Mouse (Mus musculus) lung, postnatal 0 days (tissue): ENCODE data around the gene Wnt11.

Experiments
- CTCF ChIP-seq: IDR thresholded peaks from 2 replicates; pipeline ENCODE4 v1.5.1; 2016; ENCODE audit warnings: antibody characterized with exemption, mild to moderate bottlenecking
- EP300 ChIP-seq: IDR thresholded peaks from 2 replicates; pipeline ENCODE4 v1.6.1; 2016; ENCODE audit warnings: antibody characterized with exemption, mild to moderate bottlenecking, control low read depth

GRCm38 (mm10) chr7:98855388-98855787, 20.5 kb downstream of the Wnt11 start:
- no peak for TF ChIP-seq CTCF
- no peak for TF ChIP-seq EP300
